Mouse (Mus musculus) megakaryocyte-erythroid progenitor cell, adult 5-6 weeks (primary cell): ENCODE measurements around the gene Nsrp1. TPM values are rescaled to one million over a fixed set of nuclear protein-coding genes. Genes with fewer than 3 reads are reported as not detected.
"Not testable (repeated sequence)": the region's sequence is repeated elsewhere in the genome, so short reads cannot be mapped to it uniquely, and the experiment has no call there.

Experiments used
- ATAC-seq: replicated peaks from 2 replicates; pipeline ENCODE4 v1.8.0; 2016; ENCODE audit warnings: mild to moderate bottlenecking, inconsistent platforms; ENCODE audit not compliant: severe bottlenecking, poor library complexity, low FRiP score, low TSS enrichment
- total RNA-seq, 2 experiments: library from RNA; stranded (forward) in 1 of 2; stranded (reverse) in 1 of 2; fragments of 200-1000, 215-1000 nt in 1 of 2; fragments of >200 nt in 1 of 2; fragmentation: Nextera tagmentation in 1 of 2; gene quantifications; 2 replicates each; pipeline ENCODE4 v1.2.3; 2014 to 2017

The Nsrp1 gene
- total RNA-seq (2014; fragmentation: Nextera tagmentation) (47.9 and 49.9 TPM in 2 replicates), total RNA-seq (2017) (18.0 and 24.0 TPM in 2 replicates)

GRCm38 (mm10) chr11:77078273-77079134 lies at the start of gene Nsrp1:
Gene Nsrp1, minus strand, starts transcription at chr11:77078435.
- ATAC-seq, result peak; percentile 100

GRCm38 (mm10) chr11:77111141-77111540 lies 32.9 kb upstream of the Nsrp1 start:
- ATAC-seq, result no peak

- no peak for ATAC-seq
These were observed 30.2 kb upstream of the Nsrp1 start for GRCm38 (mm10) chr11:77108442-77108841.

GRCm38 (mm10) chr11:77107872-77108271 lies 29.6 kb upstream of the Nsrp1 start:
- ATAC-seq, result 0 out of 2 replicates have a peak, but pooled peaks have one; percentile 34

- no peak for ATAC-seq
These were observed 28.7 kb upstream of the Nsrp1 start for GRCm38 (mm10) chr11:77106961-77107360.

GRCm38 (mm10) chr11:77100137-77100937 lies 22.1 kb upstream of the Nsrp1 start:
- ATAC-seq, result peak; percentile 71

GRCm38 (mm10) chr11:77098332-77098972 lies 20.2 kb upstream of the Nsrp1 start:
- no peak for ATAC-seq

- no peak for ATAC-seq
These were observed 18.8 kb upstream of the Nsrp1 start for GRCm38 (mm10) chr11:77096991-77097390.

GRCm38 (mm10) chr11:77096581-77096980 lies 18.3 kb upstream of the Nsrp1 start:
- ATAC-seq, result no peak

GRCm38 (mm10) chr11:77095206-77095605 lies 17.0 kb upstream of the Nsrp1 start:
- ATAC-seq, result no peak

GRCm38 (mm10) chr11:77094136-77094535 lies 15.9 kb upstream of the Nsrp1 start:
- no peak for ATAC-seq

- ATAC-seq, result no peak
These were observed 15.0 kb upstream of the Nsrp1 start for GRCm38 (mm10) chr11:77093208-77093607.

- ATAC-seq, result no peak
These were observed 10.9 kb upstream of the Nsrp1 start for GRCm38 (mm10) chr11:77089162-77089561.

- no peak for ATAC-seq
These were observed 8.8 kb upstream of the Nsrp1 start for GRCm38 (mm10) chr11:77087004-77087403.

- ATAC-seq, result no peak
These were observed 5.9 kb upstream of the Nsrp1 start for GRCm38 (mm10) chr11:77084001-77084682.

GRCm38 (mm10) chr11:77079361-77079760 lies 1.1 kb upstream of the Nsrp1 start:
- ATAC-seq, result no peak

GRCm38 (mm10) chr11:77077792-77078191 lies 443 bp downstream of the Nsrp1 start:
- 0 out of 2 replicates have a peak, but pooled peaks have one; percentile 28 for ATAC-seq

GRCm38 (mm10) chr11:77077331-77077730 lies 904 bp downstream of the Nsrp1 start:
- ATAC-seq, result not testable (repeated sequence)

- 0 out of 2 replicates have a peak, but pooled peaks have one; percentile 63 for ATAC-seq
These were observed 7.5 kb downstream of the Nsrp1 start for GRCm38 (mm10) chr11:77070721-77071120.
